Mouse (Mus musculus): Measurements from ENCODE around the gene 4930503B20Rik. TPM values are rescaled to one million over a fixed set of nuclear protein-coding genes. Genes with fewer than 3 reads are reported as not detected.

Gene 4930503B20Rik
- total and polyA plus RNA-seq, 3 experiments: 0.44 TPM; not detected in 2

DNA sequence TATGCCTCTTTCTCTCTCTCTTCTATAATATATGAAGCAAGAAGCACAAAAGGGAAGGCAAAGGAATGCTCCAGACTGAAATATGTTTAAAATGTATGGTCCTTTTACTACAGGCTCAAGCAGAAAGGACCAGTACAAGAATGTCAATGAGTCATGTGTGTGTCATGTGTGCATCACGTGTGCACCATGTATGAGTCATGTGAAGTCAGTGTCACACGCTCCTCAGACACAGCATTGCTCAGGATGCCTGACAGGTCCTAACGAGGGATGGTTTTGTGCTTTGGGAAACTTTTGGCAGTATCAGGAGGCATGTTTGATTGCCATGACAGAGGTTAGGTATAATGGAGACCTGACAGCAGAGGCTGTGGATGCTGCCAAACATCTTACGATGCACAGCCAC lies 25.1 kb upstream of the 4930503B20Rik start:
- no peak overlapping the region for H3K4me3 ChIP-seq (ENCODE audit: low read depth, low read length)
- peaks cover 10% of the 10 kb centered on the region for H3K36me3 ChIP-seq (replicated peaks)
- peaks cover 9% of the 10 kb centered on the region for H3K4me1 ChIP-seq (ENCODE audit: insufficient read depth, low read depth, low read length)
- H3K27me3 ChIP-seq (ENCODE audit: insufficient read depth, low read length): peaks cover 2% of the 10 kb centered on the region; the same call in 1 of the 2 replicates
- ATAC-seq (ENCODE audit: extremely low read depth, insufficient number of reproducible peaks, low FRiP score, poor library complexity, severe bottlenecking): no peak
- H3K9me3 ChIP-seq (replicated peaks): no peaks in the 10 kb centered on the region
- TF ChIP-seq GATA1 (IDR thresholded peaks at IDR 0.05; ENCODE audit: borderline replicate concordance, low read length): no peak
- TF ChIP-seq TAL1 (conservative IDR thresholded peaks at IDR 0.05; ENCODE audit: low read depth, low read length): no peak
- no peak for TF ChIP-seq CTCF (IDR thresholded peaks at IDR 0.05; ENCODE audit: low read depth, low read length)
- no peak for TF ChIP-seq POLR2AphosphoS5 (IDR thresholded peaks at IDR 0.05; ENCODE audit: insufficient replicate concordance, low read depth, low read length)
- DNase-seq (ENCODE audit: low spot score): no peak

DNA sequence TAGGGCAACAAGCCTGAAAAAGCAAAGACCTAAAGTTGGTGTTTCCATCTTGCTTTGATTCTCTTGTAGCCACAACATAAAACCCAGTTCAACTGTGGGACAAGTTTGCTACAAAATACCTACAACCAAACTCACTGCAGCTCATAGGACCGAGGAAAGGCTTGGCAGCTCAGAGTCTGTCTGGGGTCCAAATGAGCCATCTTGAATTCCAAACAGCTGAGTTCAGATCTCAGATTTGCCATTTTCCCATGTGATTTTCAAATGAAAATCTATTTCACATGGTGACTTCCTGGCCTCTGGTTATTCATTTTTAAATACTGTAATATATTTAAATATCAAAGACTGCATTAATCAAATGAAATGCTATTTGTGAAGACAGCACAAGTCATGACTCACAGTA lies 24.0 kb upstream of the 4930503B20Rik start:
- Histone ChIP-seq H3K4me1 (ENCODE audit: insufficient read depth, low read depth, low read length) (peaks cover 3% of the 10 kb centered on the region; the same call in 1 of the 2 replicates), H3K4me3 (ENCODE audit: low read depth, low read length) (no peak overlapping the region), H3K27me3 (ENCODE audit: insufficient read depth, low read length) (peaks cover 6% of the 10 kb centered on the region; the same call in 1 of the 2 replicates), H3K9me3 (replicated peaks) (no peaks in the 10 kb centered on the region), H3K36me3 (replicated peaks) (peaks cover 7% of the 10 kb centered on the region)
- ATAC-seq (ENCODE audit: extremely low read depth, insufficient number of reproducible peaks, low FRiP score, poor library complexity, severe bottlenecking) (no peak), DNase-seq (ENCODE audit: low spot score) (no peak)
- no peak for TF ChIP-seq POLR2AphosphoS5 (IDR thresholded peaks at IDR 0.05; ENCODE audit: insufficient replicate concordance, low read depth, low read length)
- TF ChIP-seq TAL1 (conservative IDR thresholded peaks at IDR 0.05; ENCODE audit: low read depth, low read length): no peak
- no peak for TF ChIP-seq GATA1 (IDR thresholded peaks at IDR 0.05; ENCODE audit: borderline replicate concordance, low read length)
- TF ChIP-seq GATA2 (IDR thresholded peaks at IDR 0.05; ENCODE audit: borderline replicate concordance, low read depth, low read length): no peak

DNA sequence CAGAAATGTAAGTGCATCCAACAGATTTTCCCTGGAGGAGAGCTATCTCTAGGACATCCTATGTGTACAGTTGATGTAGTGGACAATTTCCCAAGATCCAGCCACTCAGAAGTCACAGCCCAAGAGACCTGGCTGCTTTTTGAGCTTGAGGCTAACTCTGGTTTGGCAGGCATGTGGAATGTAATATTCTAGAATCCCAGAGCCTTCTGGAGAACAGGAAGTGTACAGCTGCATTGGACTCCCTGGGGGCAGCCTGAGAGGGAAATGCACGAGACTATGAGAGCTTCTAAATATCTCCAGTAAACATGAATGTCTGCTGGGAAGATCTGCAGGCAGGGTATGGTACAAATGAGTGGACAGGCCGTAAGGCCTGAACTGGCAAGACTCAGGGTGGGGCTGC lies 20.0 kb upstream of the 4930503B20Rik start:
- TF ChIP-seq POLR2AphosphoS5 (IDR thresholded peaks at IDR 0.05; ENCODE audit: insufficient replicate concordance, low read depth, low read length): no peak
- no peak for TF ChIP-seq TAL1 (conservative IDR thresholded peaks at IDR 0.05; ENCODE audit: low read depth, low read length)
- TF ChIP-seq GATA2 (IDR thresholded peaks at IDR 0.05; ENCODE audit: borderline replicate concordance, low read depth, low read length): no peak
- no peak for TF ChIP-seq GATA1 (IDR thresholded peaks at IDR 0.05; ENCODE audit: borderline replicate concordance, low read length)
- TF ChIP-seq CTCF (IDR thresholded peaks at IDR 0.05; ENCODE audit: low read depth, low read length): no peak
- H3K27me3 ChIP-seq (ENCODE audit: insufficient read depth, low read length): peaks cover 6% of the 10 kb centered on the region; the same call in 1 of the 2 replicates
- no peak for ATAC-seq (ENCODE audit: extremely low read depth, insufficient number of reproducible peaks, low FRiP score, poor library complexity, severe bottlenecking)

DNA sequence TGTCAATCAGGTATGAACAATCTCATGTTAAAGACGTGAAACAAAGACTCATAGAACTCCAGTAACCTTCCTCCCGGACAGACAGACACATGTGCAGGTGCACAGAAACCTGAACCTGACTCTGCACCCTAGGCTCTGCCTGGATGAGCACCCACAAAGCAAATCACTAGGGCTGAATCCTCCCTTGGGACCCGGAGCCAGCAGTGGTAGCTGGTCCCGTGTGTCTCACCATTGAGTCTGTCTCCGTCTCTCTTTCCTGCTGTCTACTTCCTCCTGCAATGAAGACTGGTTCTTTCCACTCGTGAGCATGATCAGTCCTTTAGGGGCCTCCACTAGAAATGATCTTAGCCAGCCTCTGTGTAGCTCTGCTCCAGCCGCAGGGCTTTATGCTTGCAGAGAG lies 10.8 kb upstream of the 4930503B20Rik start:
- DNase-seq (ENCODE audit: low spot score): no peak
- peaks cover 13% of the 10 kb centered on the region for H3K4me1 ChIP-seq (ENCODE audit: insufficient read depth, low read depth, low read length)
- H3K4me3 ChIP-seq (ENCODE audit: low read depth, low read length): no peak overlapping the region
- no peaks in the 10 kb centered on the region for H3K9me3 ChIP-seq (replicated peaks)
- peaks cover 12% of the 10 kb centered on the region for H3K36me3 ChIP-seq (replicated peaks)
- TF ChIP-seq GATA1 (IDR thresholded peaks at IDR 0.05; ENCODE audit: borderline replicate concordance, low read length) (no peak), POLR2AphosphoS5 (IDR thresholded peaks at IDR 0.05; ENCODE audit: insufficient replicate concordance, low read depth, low read length) (no peak), GATA2 (IDR thresholded peaks at IDR 0.05; ENCODE audit: borderline replicate concordance, low read depth, low read length) (no peak), CTCF (IDR thresholded peaks at IDR 0.05; ENCODE audit: low read depth, low read length) (no peak), TAL1 (conservative IDR thresholded peaks at IDR 0.05; ENCODE audit: low read depth, low read length) (no peak)
- no peak for ATAC-seq (ENCODE audit: extremely low read depth, insufficient number of reproducible peaks, low FRiP score, poor library complexity, severe bottlenecking)
- H3K27me3 ChIP-seq (ENCODE audit: insufficient read depth, low read length): peaks cover 9% of the 10 kb centered on the region; the same call in 1 of the 2 replicates

More for the DNA sequence above, 20.0 kb upstream of the 4930503B20Rik start:
- Histone ChIP-seq H3K4me1 (ENCODE audit: insufficient read depth, low read depth, low read length) (no peaks in the 10 kb centered on the region), H3K9me3 (replicated peaks) (no peaks in the 10 kb centered on the region), H3K4me3 (ENCODE audit: low read depth, low read length) (no peak overlapping the region), H3K36me3 (replicated peaks) (no peaks in the 10 kb centered on the region)
- no peak for DNase-seq (ENCODE audit: low spot score)

DNA sequence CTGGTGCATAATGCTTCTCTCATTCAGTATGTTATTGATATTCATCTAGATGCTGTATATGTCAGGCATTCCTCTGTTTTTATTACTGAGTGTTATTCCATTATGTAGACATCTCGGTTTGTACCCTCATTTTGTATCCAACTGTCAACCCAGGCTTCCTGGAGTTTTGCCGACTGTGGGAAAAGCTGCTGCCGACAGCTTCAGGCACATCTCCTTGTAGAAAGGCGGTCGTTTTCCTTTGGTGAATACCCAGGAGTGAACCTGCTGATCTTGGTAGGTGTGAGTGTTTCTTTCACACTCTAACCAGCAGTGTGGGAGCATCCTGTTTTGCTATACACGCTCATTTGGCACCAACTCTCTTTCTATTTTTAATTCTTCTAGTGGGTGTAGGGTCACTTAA lies 9.9 kb upstream of the 4930503B20Rik start:
- Histone ChIP-seq H3K9me3 (replicated peaks) (no peaks in the 10 kb centered on the region), H3K4me1 (ENCODE audit: insufficient read depth, low read depth, low read length) (peaks cover 13% of the 10 kb centered on the region), H3K4me3 (ENCODE audit: low read depth, low read length) (no peak overlapping the region), H3K27me3 (ENCODE audit: insufficient read depth, low read length) (peaks cover 9% of the 10 kb centered on the region; the same call in 1 of the 2 replicates), H3K36me3 (replicated peaks) (peaks cover 12% of the 10 kb centered on the region)
- no peak for TF ChIP-seq GATA2 (IDR thresholded peaks at IDR 0.05; ENCODE audit: borderline replicate concordance, low read depth, low read length)
- ATAC-seq (ENCODE audit: extremely low read depth, insufficient number of reproducible peaks, low FRiP score, poor library complexity, severe bottlenecking) (no peak), DNase-seq (ENCODE audit: low spot score) (no peak)

DNA sequence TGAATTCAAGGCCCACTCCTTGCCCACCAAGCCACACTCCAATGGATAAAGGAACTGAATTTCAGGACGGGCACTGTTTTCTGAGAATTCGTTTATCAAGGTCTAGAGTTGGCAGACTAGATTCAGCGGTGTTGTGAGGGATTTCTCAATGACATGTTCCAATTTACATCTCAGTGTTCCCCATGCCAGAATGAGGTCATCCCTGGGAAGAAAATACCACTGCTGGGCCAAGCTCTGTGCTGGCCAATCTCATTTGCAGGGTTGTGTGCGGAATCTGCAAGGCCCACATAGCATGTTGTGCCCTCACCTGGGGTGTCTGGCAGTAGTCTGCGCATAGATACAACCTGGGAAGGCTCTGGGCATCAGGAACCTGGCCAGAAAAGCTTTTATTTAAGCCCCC lies 8.2 kb upstream of the 4930503B20Rik start:
- TF ChIP-seq TAL1 (conservative IDR thresholded peaks at IDR 0.05; ENCODE audit: low read depth, low read length) (no peak), GATA2 (IDR thresholded peaks at IDR 0.05; ENCODE audit: borderline replicate concordance, low read depth, low read length) (no peak), POLR2AphosphoS5 (IDR thresholded peaks at IDR 0.05; ENCODE audit: insufficient replicate concordance, low read depth, low read length) (no peak), CTCF (IDR thresholded peaks at IDR 0.05; ENCODE audit: low read depth, low read length) (no peak), GATA1 (IDR thresholded peaks at IDR 0.05; ENCODE audit: borderline replicate concordance, low read length) (no peak)
- DNase-seq (ENCODE audit: low spot score) (no peak), ATAC-seq (ENCODE audit: extremely low read depth, insufficient number of reproducible peaks, low FRiP score, poor library complexity, severe bottlenecking) (no peak)
- H3K9me3 ChIP-seq (replicated peaks): no peaks in the 10 kb centered on the region
- peaks cover 28% of the 10 kb centered on the region for H3K4me1 ChIP-seq (ENCODE audit: insufficient read depth, low read depth, low read length)
- peaks cover 12% of the 10 kb centered on the region for H3K36me3 ChIP-seq (replicated peaks)
- peaks cover 7% of the 10 kb centered on the region; the same call in 1 of the 2 replicates for H3K27me3 ChIP-seq (ENCODE audit: insufficient read depth, low read length)
- no peak overlapping the region for H3K4me3 ChIP-seq (ENCODE audit: low read depth, low read length)
